Mouse (Mus musculus): Measurements from ENCODE around the gene Cd300lb.

GRCm38 (mm10) chr11:114922439-114922838 lies 11.7 kb downstream of the Cd300lb start:
- no peak for TF ChIP-seq CTCF (IDR thresholded peaks at IDR 0.05; ENCODE audit: extremely low read depth, insufficient read depth, low read length)
- no peak for TF ChIP-seq POLR2A (IDR thresholded peaks at IDR 0.05; ENCODE audit: extremely low read depth, insufficient read depth, low read length)

Measured in cortical plate, adult 2 months (tissue).